In genomic region chr13:115727986-115728385, GRCm38 (mm10) we compare ENCODE assay signal across 30 mouse cellular contexts.
DNase-seq lines count a peak whose midpoint lies in the region; ATAC-seq lines count a peak whose summit lies in the region.
"Had no signal": no experiment of that assay in that cellular context is flagged by ENCODE, and none has a peak within 500 bp of the region (broad histone marks: within the 10 kb centered on the region; RNA-seq: fewer than 3 reads in every experiment).

No protein-coding gene starts in this region.

- DNase-seq in forebrain, embryonic 11.5 days (ENCODE audit: low spot score) = no peak
- DNase-seq in midbrain, embryonic 14.5 days = peak; percentile 17
- DNase-seq in midbrain, embryonic 11.5 days (ENCODE audit: low spot score, missing footprints) = no peak
- no peak for DNase-seq in embryo, embryonic 9.5 days (ENCODE audit: extremely low spot score)
- DNase-seq: adrenal gland, postnatal 10 days; adrenal gland, postnatal 36 days; B cell, adult 2 months; cerebellum, adult 11 months; cerebellum, adult 2 months; cerebellum, adult 9-11 months; cerebellum, postnatal 25 days; gastrocnemius, postnatal 10 days; gastrocnemius, postnatal 36 days; heart, adult 2 months; heart, postnatal 14 days; heart, postnatal 4 days; kidney, adult 2 months had no signal

- ATAC-seq in forebrain, embryonic 12.5 days (ENCODE audit: low FRiP score) = peak; percentile 72; the same call in 1 of the 2 replicates
- no peak; the same call in 1 of the 2 replicates for ATAC-seq in forebrain, embryonic 11.5 days (replicated peaks; ENCODE audit: low FRiP score)
- ATAC-seq in midbrain, embryonic 14.5 days (ENCODE audit: low FRiP score, low TSS enrichment) = no peak
- no peak for ATAC-seq in midbrain, embryonic 11.5 days (ENCODE audit: low FRiP score)
- 0 out of 2 replicates have a peak, but pooled peaks have one; percentile 32 for ATAC-seq in forebrain, embryonic 15.5 days (replicated peaks)
- ATAC-seq: hindbrain, postnatal 0 days; inflammation-experienced regulatory T-cells, adult 6 months; intestine, embryonic 16.5 days; Patski had no signal

- no peak overlapping the region for H3K9ac ChIP-seq in forebrain, embryonic 12.5 days
- no peak overlapping the region for H3K9ac ChIP-seq in forebrain, embryonic 11.5 days (ENCODE audit: low read length)
- no peak overlapping the region for H3K9ac ChIP-seq in midbrain, embryonic 14.5 days (replicated peaks; ENCODE audit: low read length)
- H3K9ac ChIP-seq in midbrain, embryonic 11.5 days (ENCODE audit: low read length) = no peak overlapping the region
- no peak overlapping the region for H3K9ac ChIP-seq in forebrain, embryonic 15.5 days (replicated peaks)
- H3K9ac ChIP-seq: embryonic facial prominence, embryonic 12.5 days; embryonic facial prominence, embryonic 15.5 days; heart, embryonic 13.5 days; hindbrain, embryonic 14.5 days had no signal

- no peaks in the 10 kb centered on the region for H3K27me3 ChIP-seq in forebrain, embryonic 12.5 days
- H3K27me3 ChIP-seq in forebrain, embryonic 11.5 days (ENCODE audit: control insufficient read depth, insufficient read depth, low read length) = no peaks in the 10 kb centered on the region
- no peaks in the 10 kb centered on the region for H3K27me3 ChIP-seq in midbrain, embryonic 14.5 days (ENCODE audit: control insufficient read depth, insufficient read depth, low read length)
- no peaks in the 10 kb centered on the region for H3K27me3 ChIP-seq in midbrain, embryonic 11.5 days (ENCODE audit: control insufficient read depth, insufficient read depth, low read length)
- no peaks in the 10 kb centered on the region for H3K27me3 ChIP-seq in forebrain, embryonic 15.5 days
- H3K27me3 ChIP-seq: CH12.LX; embryonic facial prominence, embryonic 12.5 days; embryonic facial prominence, embryonic 15.5 days; heart, embryonic 13.5 days had no signal

- H3K4me2 ChIP-seq in forebrain, embryonic 12.5 days = no peak overlapping the region
- H3K4me2 ChIP-seq in forebrain, embryonic 11.5 days (ENCODE audit: low read depth, low read length, severe bottlenecking) = no peak overlapping the region
- no peak overlapping the region for H3K4me2 ChIP-seq in midbrain, embryonic 14.5 days (ENCODE audit: low read length)
- no peak overlapping the region for H3K4me2 ChIP-seq in midbrain, embryonic 11.5 days
- H3K4me2 ChIP-seq in forebrain, embryonic 15.5 days (replicated peaks) = no peak overlapping the region
- H3K4me2 ChIP-seq: embryonic facial prominence, embryonic 12.5 days; embryonic facial prominence, embryonic 15.5 days; heart, embryonic 13.5 days; hindbrain, embryonic 14.5 days had no signal

- H3K36me3 ChIP-seq in forebrain, embryonic 12.5 days (replicated peaks) = no peaks in the 10 kb centered on the region
- no peaks in the 10 kb centered on the region for H3K36me3 ChIP-seq in forebrain, embryonic 11.5 days (ENCODE audit: control insufficient read depth, insufficient read depth, low read length)
- no peaks in the 10 kb centered on the region for H3K36me3 ChIP-seq in midbrain, embryonic 14.5 days (ENCODE audit: control insufficient read depth, insufficient read depth, low read length)
- H3K36me3 ChIP-seq in midbrain, embryonic 11.5 days (ENCODE audit: control insufficient read depth, insufficient read depth, low read length) = no peaks in the 10 kb centered on the region
- H3K36me3 ChIP-seq in forebrain, embryonic 15.5 days = no peaks in the 10 kb centered on the region
- H3K36me3 ChIP-seq: embryonic facial prominence, embryonic 12.5 days; embryonic facial prominence, embryonic 15.5 days; G1E; heart, embryonic 10.5 days; heart, embryonic 13.5 days had no signal

- no peaks in the 10 kb centered on the region for H3K4me1 ChIP-seq in forebrain, embryonic 12.5 days
- H3K4me1 ChIP-seq in forebrain, embryonic 11.5 days (replicated peaks; ENCODE audit: control insufficient read depth, insufficient read depth, low read length) = no peaks in the 10 kb centered on the region
- H3K4me1 ChIP-seq in midbrain, embryonic 14.5 days (ENCODE audit: control insufficient read depth, insufficient read depth, low read length) = no peaks in the 10 kb centered on the region
- H3K4me1 ChIP-seq in midbrain, embryonic 11.5 days (ENCODE audit: control insufficient read depth, insufficient read depth, low read length) = no peaks in the 10 kb centered on the region
- H3K4me1 ChIP-seq in forebrain, embryonic 15.5 days = no peaks in the 10 kb centered on the region
- H3K4me1 ChIP-seq: embryonic facial prominence, embryonic 12.5 days; embryonic facial prominence, embryonic 15.5 days had no signal

- whole genome bisulfite sequencing in forebrain, embryonic 12.5 days = 63% methylated on average over 5 of the region's 5 CpGs
- WGBS in forebrain, embryonic 11.5 days = 75% methylated on average over 5 of the region's 5 CpGs
- WGBS in midbrain, embryonic 14.5 days = 53% methylated on average over 5 of the region's 5 CpGs
- 74% methylated on average over 5 of the region's 5 CpGs for WGBS in midbrain, embryonic 11.5 days
- 58% methylated on average over 5 of the region's 5 CpGs for WGBS in forebrain, embryonic 15.5 days

- no peaks in the 10 kb centered on the region for H3K9me3 ChIP-seq in forebrain, embryonic 12.5 days
- H3K9me3 ChIP-seq in forebrain, embryonic 11.5 days (ENCODE audit: control insufficient read depth, low read length) = no peaks in the 10 kb centered on the region
- no peaks in the 10 kb centered on the region for H3K9me3 ChIP-seq in midbrain, embryonic 14.5 days (ENCODE audit: control insufficient read depth, low read length)
- H3K9me3 ChIP-seq in midbrain, embryonic 11.5 days (ENCODE audit: control insufficient read depth, low read length) = no peaks in the 10 kb centered on the region
- H3K9me3 ChIP-seq in forebrain, embryonic 15.5 days = no peaks in the 10 kb centered on the region
- H3K9me3 ChIP-seq: embryonic facial prominence, embryonic 12.5 days; embryonic facial prominence, embryonic 15.5 days; heart, embryonic 10.5 days; heart, embryonic 13.5 days had no signal

- no peak overlapping the region for H3K4me3 ChIP-seq in forebrain, embryonic 12.5 days (replicated peaks)
- no peak overlapping the region for H3K4me3 ChIP-seq in forebrain, embryonic 11.5 days (ENCODE audit: low read depth, low read length)
- H3K4me3 ChIP-seq in midbrain, embryonic 14.5 days (replicated peaks; ENCODE audit: low read depth, low read length) = no peak overlapping the region
- H3K4me3 ChIP-seq in midbrain, embryonic 11.5 days (ENCODE audit: low read depth, low read length) = no peak overlapping the region
- no peak overlapping the region for H3K4me3 ChIP-seq in forebrain, embryonic 15.5 days
- H3K4me3 ChIP-seq: embryonic facial prominence, embryonic 12.5 days; embryonic facial prominence, embryonic 15.5 days; heart, adult 2 months; heart, embryonic 10.5 days; heart, embryonic 13.5 days had no signal

- H3K27ac ChIP-seq in forebrain, embryonic 12.5 days = no peak overlapping the region
- no peak overlapping the region for H3K27ac ChIP-seq in forebrain, embryonic 11.5 days (ENCODE audit: low read depth, low read length)
- no peak overlapping the region for H3K27ac ChIP-seq in midbrain, embryonic 14.5 days (replicated peaks; ENCODE audit: low read depth, low read length)
- H3K27ac ChIP-seq in midbrain, embryonic 11.5 days (ENCODE audit: low read depth, low read length) = no peak overlapping the region
- no peak overlapping the region for H3K27ac ChIP-seq in forebrain, embryonic 15.5 days (replicated peaks)
- H3K27ac ChIP-seq: embryonic facial prominence, embryonic 12.5 days; embryonic facial prominence, embryonic 15.5 days; heart, adult 2 months; heart, embryonic 10.5 days; heart, embryonic 13.5 days; hindbrain, embryonic 14.5 days; hindbrain, postnatal 0 days had no signal

Comparison
In these comparisons a context has a peak if more than half of its experiments do, and no peak if none do; other contexts are left out.
1. ATAC-seq: peak in forebrain, embryonic 12.5 days (single experiment) and forebrain, embryonic 15.5 days (single experiment); none in forebrain, embryonic 11.5 days (single experiment), midbrain, embryonic 14.5 days (single experiment) and midbrain, embryonic 11.5 days (single experiment).